Mouse (Mus musculus): ENCODE data around the gene Lnx1.

The Lnx1 gene

DNA sequence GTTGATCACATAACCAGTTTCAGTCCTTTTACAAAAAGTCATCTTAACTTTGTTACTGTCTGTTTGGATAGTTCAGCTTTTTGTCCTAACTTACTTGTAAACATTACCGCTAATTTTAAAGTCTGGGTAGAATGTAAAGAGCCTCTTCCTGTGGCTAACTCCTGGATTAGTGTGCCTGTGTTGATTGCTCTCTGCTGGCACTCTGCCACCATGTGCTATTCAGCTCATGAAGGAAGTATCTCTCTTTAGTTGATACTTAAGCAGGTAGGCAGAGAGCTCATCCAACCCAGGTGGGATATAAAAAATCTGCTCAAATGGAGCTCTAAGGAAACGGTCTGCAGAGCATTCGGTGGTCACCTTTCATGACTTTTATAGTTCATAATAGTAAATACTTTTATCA is 101.5 kb downstream of the Lnx1 start:
- DNase-seq = no peak

- no peak for DNase-seq
Measured at GRCm38 (mm10) chr5:74600010-74600409, 102.7 kb downstream of the Lnx1 start.

- no peak for DNase-seq
Measured at GRCm38 (mm10) chr5:74593147-74593546, 109.6 kb downstream of the Lnx1 start.

GRCm38 (mm10) chr5:74591413-74591812 is 111.3 kb downstream of the Lnx1 start:
- no peak for DNase-seq

DNA sequence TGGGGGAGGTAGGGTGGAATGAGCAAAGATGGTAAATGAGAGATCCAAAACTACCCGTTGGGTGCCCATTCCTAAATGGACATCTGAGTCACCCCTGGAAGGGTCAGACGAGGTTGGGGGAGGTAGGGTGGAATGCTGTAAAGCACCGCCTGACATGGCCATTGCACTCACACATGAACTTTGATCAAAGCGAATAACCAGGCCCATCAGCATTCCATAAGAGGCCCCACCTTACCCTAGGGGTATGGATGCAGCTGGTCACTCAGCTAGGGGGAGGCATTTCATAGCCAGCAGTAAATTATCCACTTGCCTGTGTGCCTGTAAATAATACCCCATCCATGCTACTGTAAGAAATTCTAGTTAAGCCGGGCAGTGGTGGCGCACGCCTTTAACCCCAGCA is 113.6 kb downstream of the Lnx1 start:
- DNase-seq = no peak

- DNase-seq = no peak
Measured at GRCm38 (mm10) chr5:74571767-74572166, 130.9 kb downstream of the Lnx1 start.

DNA sequence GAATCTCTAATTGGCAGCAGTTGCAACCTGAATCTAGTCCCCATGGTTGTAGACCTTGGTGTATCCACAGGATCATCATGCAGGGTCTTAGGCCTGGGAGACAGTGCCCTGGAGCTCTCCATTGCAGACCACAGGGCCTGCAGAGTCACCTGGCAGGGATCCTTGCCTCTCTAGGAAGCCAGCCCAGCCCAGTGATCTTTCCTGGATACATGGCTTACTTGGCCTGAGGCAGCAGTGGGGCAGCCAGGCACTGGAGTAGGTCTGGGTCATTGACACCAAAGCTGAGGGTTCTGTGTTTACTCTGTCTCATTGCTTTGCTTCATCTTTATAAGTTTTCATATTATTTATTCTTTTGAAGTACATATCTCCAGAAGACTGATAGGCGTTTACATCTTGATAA is 141.6 kb downstream of the Lnx1 start:
- DNase-seq = no peak

- DNase-seq = no peak
Measured at GRCm38 (mm10) chr5:74549566-74549965, 153.1 kb downstream of the Lnx1 start.

- no peak for DNase-seq
Measured at GRCm38 (mm10) chr5:74545606-74546005, 157.1 kb downstream of the Lnx1 start.
